Comparison of ENCODE assay signal across 28 mouse cellular contexts in genomic region chr5:124152734-124153133, GRCm38 (mm10). TPM values are rescaled to one million over a fixed set of nuclear protein-coding genes. Genes with fewer than 3 reads are reported as not detected.
DNase-seq lines count a peak whose midpoint lies in the region; ATAC-seq and TF ChIP-seq lines count a peak whose summit lies in the region.
"Had no signal": no experiment of that assay in that cellular context is flagged by ENCODE, and none has a peak within 500 bp of the region (broad histone marks: within the 10 kb centered on the region; RNA-seq: fewer than 3 reads in every experiment).

No protein-coding gene starts in this region.

- H3K4me3 ChIP-seq in lung, adult 2 months (replicated peaks; ENCODE audit: extremely low read depth, low read depth, low read length) = no peak overlapping the region
- peak overlapping the region; percentile 31 for H3K4me3 ChIP-seq in lung, embryonic 16.5 days (ENCODE audit: low read length)
- peak overlapping the region; percentile 19 for H3K4me3 ChIP-seq in lung, postnatal 0 days (ENCODE audit: low read depth, low read length)
- H3K4me3 ChIP-seq in olfactory bulb, adult 2 months (ENCODE audit: insufficient read depth, low read depth, low read length) = no peak overlapping the region
- no peak overlapping the region for H3K4me3 ChIP-seq in heart, embryonic 12.5 days
- H3K4me3 ChIP-seq: embryonic facial prominence, embryonic 10.5 days; embryonic facial prominence, embryonic 13.5 days; erythroblast, embryonic 14.5 days; forebrain, embryonic 12.5 days; forebrain, embryonic 15.5 days; heart, embryonic 15.5 days; hindbrain, embryonic 10.5 days; hindbrain, embryonic 13.5 days had no signal

- TF ChIP-seq EP300 in lung, postnatal 0 days (IDR thresholded peaks at IDR 0.05) = peak; percentile 83

- H3K36me3 ChIP-seq in lung, embryonic 16.5 days (ENCODE audit: control insufficient read depth, insufficient read depth, low read length) = no peaks in the 10 kb centered on the region
- H3K36me3 ChIP-seq in lung, postnatal 0 days (ENCODE audit: insufficient read depth, low read length) = no peaks in the 10 kb centered on the region
- peaks cover 34% of the 10 kb centered on the region for H3K36me3 ChIP-seq in heart, embryonic 12.5 days

- 72% methylated on average over 4 of the region's 4 CpGs for WGBS in lung, adult 2 months
- 50% methylated on average over 4 of the region's 4 CpGs for WGBS in lung, embryonic 16.5 days
- 72% methylated on average over 4 of the region's 4 CpGs for WGBS in lung, postnatal 0 days
- WGBS in olfactory bulb, adult 2 months = 77% methylated on average over 4 of the region's 4 CpGs
- 77% methylated on average over 4 of the region's 4 CpGs for WGBS in heart, embryonic 12.5 days

- peak; percentile 67 for ATAC-seq in lung, embryonic 16.5 days (ENCODE audit: low read depth)
- peak; percentile 73 for ATAC-seq in lung, postnatal 0 days
- ATAC-seq in heart, embryonic 12.5 days (ENCODE audit: insufficient number of reproducible peaks, low FRiP score) = no peak
- ATAC-seq: activated CD4-positive, CD25-positive, alpha-beta regulatory T cell, adult 4 months; forebrain, embryonic 15.5 days; hindbrain, embryonic 16.5 days had no signal

- TF ChIP-seq CTCF in lung, adult 2 months (IDR thresholded peaks at IDR 0.05; ENCODE audit: insufficient read depth, low read length) = no peak
- no peak for TF ChIP-seq CTCF in lung, postnatal 0 days (IDR thresholded peaks at IDR 0.05)
- TF ChIP-seq CTCF in olfactory bulb, adult 2 months (IDR thresholded peaks at IDR 0.05; ENCODE audit: insufficient read depth, low read depth, low read length) = no peak

- H3K4me1 ChIP-seq in lung, adult 2 months (ENCODE audit: control insufficient read depth, insufficient read depth, low read length) = peaks cover 3% of the 10 kb centered on the region; the same call in 1 of the 2 replicates
- peaks cover 18% of the 10 kb centered on the region for H3K4me1 ChIP-seq in lung, embryonic 16.5 days (replicated peaks; ENCODE audit: control insufficient read depth, insufficient read depth, low read length)
- H3K4me1 ChIP-seq in lung, postnatal 0 days (ENCODE audit: insufficient read depth, low read depth, low read length) = peaks cover 7% of the 10 kb centered on the region; the same call in 1 of the 2 replicates
- peaks cover 39% of the 10 kb centered on the region for H3K4me1 ChIP-seq in olfactory bulb, adult 2 months (ENCODE audit: control insufficient read depth, insufficient read depth, low read length)
- H3K4me1 ChIP-seq in heart, embryonic 12.5 days (replicated peaks) = peaks cover 10% of the 10 kb centered on the region
- H3K4me1 ChIP-seq: embryonic facial prominence, embryonic 10.5 days; embryonic facial prominence, embryonic 13.5 days; forebrain, embryonic 12.5 days; forebrain, embryonic 15.5 days; hindbrain, embryonic 10.5 days; hindbrain, embryonic 13.5 days had no signal

- TF ChIP-seq POLR2A in lung, adult 2 months (IDR thresholded peaks at IDR 0.05; ENCODE audit: borderline replicate concordance, extremely low read depth, low read depth, low read length) = no peak
- no peak for TF ChIP-seq POLR2A in olfactory bulb, adult 2 months (IDR thresholded peaks at IDR 0.05; ENCODE audit: insufficient read depth, low read depth, low read length)

- peak overlapping the region; percentile 85 for H3K27ac ChIP-seq in lung, embryonic 16.5 days (ENCODE audit: low read length)
- H3K27ac ChIP-seq in lung, postnatal 0 days (ENCODE audit: low read length) = peak overlapping the region; percentile 47; the same call in 1 of the 2 replicates
- H3K27ac ChIP-seq in olfactory bulb, adult 2 months (ENCODE audit: insufficient read depth, low read depth, low read length) = 0 out of 2 replicates have a peak overlapping the region, but pooled peaks have one; percentile 2
- no peak overlapping the region for H3K27ac ChIP-seq in heart, embryonic 12.5 days (ENCODE audit: poor library complexity, severe bottlenecking)
- H3K27ac ChIP-seq: embryonic facial prominence, embryonic 10.5 days; embryonic facial prominence, embryonic 13.5 days; forebrain, embryonic 12.5 days; forebrain, embryonic 15.5 days; heart, embryonic 15.5 days; hindbrain, embryonic 10.5 days; hindbrain, embryonic 13.5 days had no signal

- no peaks in the 10 kb centered on the region for H3K9me3 ChIP-seq in lung, embryonic 16.5 days (ENCODE audit: control insufficient read depth, low read length)
- no peaks in the 10 kb centered on the region for H3K9me3 ChIP-seq in lung, postnatal 0 days (ENCODE audit: low read length)
- no peaks in the 10 kb centered on the region for H3K9me3 ChIP-seq in heart, embryonic 12.5 days (replicated peaks)
- H3K9me3 ChIP-seq: embryonic facial prominence, embryonic 10.5 days; embryonic facial prominence, embryonic 13.5 days; forebrain, embryonic 12.5 days; forebrain, embryonic 15.5 days; heart, embryonic 15.5 days; hindbrain, embryonic 10.5 days; hindbrain, embryonic 13.5 days had no signal

- H3K9ac ChIP-seq in lung, embryonic 16.5 days (ENCODE audit: low read length) = no peak overlapping the region
- H3K9ac ChIP-seq in lung, postnatal 0 days (replicated peaks; ENCODE audit: low read depth) = no peak overlapping the region
- no peak overlapping the region for H3K9ac ChIP-seq in heart, embryonic 12.5 days
- H3K9ac ChIP-seq: embryonic facial prominence, embryonic 13.5 days; forebrain, embryonic 12.5 days; forebrain, embryonic 15.5 days; heart, embryonic 15.5 days; hindbrain, embryonic 13.5 days had no signal

- DNase-seq in lung, adult 2 months = peak; percentile 48
- no peak for DNase-seq in lung, postnatal 4 days
- DNase-seq in lung, postnatal 0 days (ENCODE audit: low spot score) = peak; percentile 85
- DNase-seq: adrenal gland, adult 8-10 months; adrenal gland, postnatal 25 days; cerebellum, adult 11-12 months; cerebellum, adult 8-10 months; cerebellum, postnatal 10 days; cerebellum, postnatal 36 days; embryo, embryonic 11 days; gastrocnemius, postnatal 10 days; heart, adult 11 months; heart, postnatal 10 days; heart, postnatal 36 days had no signal

- peak overlapping the region; percentile 36 for H3K4me2 ChIP-seq in lung, embryonic 16.5 days (ENCODE audit: low read depth, low read length)
- H3K4me2 ChIP-seq in lung, postnatal 0 days (replicated peaks; ENCODE audit: low read depth, low read length) = peak overlapping the region; percentile 52
- no peak overlapping the region for H3K4me2 ChIP-seq in heart, embryonic 12.5 days
- H3K4me2 ChIP-seq: embryonic facial prominence, embryonic 13.5 days; forebrain, embryonic 12.5 days; forebrain, embryonic 15.5 days; heart, embryonic 11.5 days; heart, embryonic 15.5 days; hindbrain, embryonic 13.5 days had no signal

- no peaks in the 10 kb centered on the region for H3K27me3 ChIP-seq in lung, embryonic 16.5 days (ENCODE audit: control insufficient read depth, insufficient read depth, low read depth, low read length)
- no peaks in the 10 kb centered on the region for H3K27me3 ChIP-seq in lung, postnatal 0 days (replicated peaks; ENCODE audit: insufficient read depth, low read length)
- H3K27me3 ChIP-seq in heart, embryonic 12.5 days (replicated peaks) = no peaks in the 10 kb centered on the region
- H3K27me3 ChIP-seq: embryonic facial prominence, embryonic 13.5 days; forebrain, embryonic 12.5 days; forebrain, embryonic 15.5 days; heart, embryonic 15.5 days; hindbrain, embryonic 13.5 days had no signal

RNA-seq across cellular contexts. Expression of gene Arl6ip4, which starts 36.8 kb away (rescaled TPM):
- polyA plus RNA-seq in lung, adult 2 months (2012; rRNA removed) = 32.3 and 33.6 TPM in 2 replicates
- polyA plus RNA-seq in lung, embryonic 16.5 days (2015; fragmentation: Nextera tagmentation; extraction: Ambion mirVana) = 98.8 and 99.9 TPM in 2 replicates
- polyA plus RNA-seq in lung, postnatal 0 days (2015; fragmentation: Nextera tagmentation; extraction: Ambion mirVana) = 92.2 and 99.7 TPM in 2 replicates
- not detected in 2 replicates for polyA plus RNA-seq in olfactory bulb, adult 2 months (2012; ENCODE audit: insufficient read depth, insufficient read length, low replicate concordance, missing spikeins)
- polyA plus RNA-seq in heart, embryonic 12.5 days (2016; fragmentation: Nextera tagmentation; extraction: Ambion mirVana) = 69.7 and 78.8 TPM in 2 replicates

RNA-seq across cellular contexts. Expression of gene Ogfod2, which starts 40.6 kb away (rescaled TPM):
- polyA plus RNA-seq in lung, adult 2 months (2012; rRNA removed) = 42.4 and 52.2 TPM in 2 replicates
- polyA plus RNA-seq in lung, embryonic 16.5 days (2015; fragmentation: Nextera tagmentation; extraction: Ambion mirVana) = 29.7 and 33.1 TPM in 2 replicates
- 27.4 and 29.4 TPM in 2 replicates for polyA plus RNA-seq in lung, postnatal 0 days (2015; fragmentation: Nextera tagmentation; extraction: Ambion mirVana)
- not detected in 2 replicates for polyA plus RNA-seq in olfactory bulb, adult 2 months (2012; ENCODE audit: insufficient read depth, insufficient read length, low replicate concordance, missing spikeins)
- polyA plus RNA-seq in heart, embryonic 12.5 days (2016; fragmentation: Nextera tagmentation; extraction: Ambion mirVana) = 16.1 and 17.0 TPM in 2 replicates

RNA-seq across cellular contexts. Expression of gene Abcb9, which starts 57.1 kb away (rescaled TPM):
- polyA plus RNA-seq in lung, adult 2 months (2012; rRNA removed) = 7.7 and 7.8 TPM in 2 replicates
- polyA plus RNA-seq in lung, embryonic 16.5 days (2015; fragmentation: Nextera tagmentation; extraction: Ambion mirVana) = 2.7 and 3.8 TPM in 2 replicates
- polyA plus RNA-seq in lung, postnatal 0 days (2015; fragmentation: Nextera tagmentation; extraction: Ambion mirVana) = 2.6 and 3.1 TPM in 2 replicates
- polyA plus RNA-seq in olfactory bulb, adult 2 months (2012; ENCODE audit: insufficient read depth, insufficient read length, low replicate concordance, missing spikeins) = not detected in 2 replicates
- 1.6 and 1.7 TPM in 2 replicates for polyA plus RNA-seq in heart, embryonic 12.5 days (2016; fragmentation: Nextera tagmentation; extraction: Ambion mirVana)

Comparison
In these comparisons a context has a peak if more than half of its experiments do, and no peak if none do; other contexts are left out.
1. DNase-seq: peak in lung, adult 2 months (single experiment) and lung, postnatal 0 days (single experiment); none in lung, postnatal 4 days (0 of 2).
2. H3K4me3 ChIP-seq: peak in lung, embryonic 16.5 days (single experiment) and lung, postnatal 0 days (single experiment); none in lung, adult 2 months (single experiment), olfactory bulb, adult 2 months (single experiment) and heart, embryonic 12.5 days (single experiment).